Mouse (Mus musculus) macrophage (primary cell): ENCODE data around the gene Tnik. TPM values are rescaled to one million over a fixed set of nuclear protein-coding genes. Genes with fewer than 3 reads are reported as not detected.

Experiments
- H3K27ac ChIP-seq: fragments of 350-480 bp; formaldehyde crosslinking; 2 replicates; pipeline ENCODE4 v1.9.0; 2021
- H3K36me3 ChIP-seq: fragments of 350-480 bp; formaldehyde crosslinking; 2 replicates; pipeline ENCODE4 v1.9.0; 2021; ENCODE audit errors: inconsistent target
- H3K4me3 ChIP-seq: fragments of 350-480 bp; formaldehyde crosslinking; 2 replicates; pipeline ENCODE4 v1.9.0; 2021; ENCODE audit errors: inconsistent target
- H3K79me2 ChIP-seq: fragments of 350-480 bp; formaldehyde crosslinking; 2 replicates; pipeline ENCODE4 v1.9.0; 2021; ENCODE audit errors: inconsistent target
- WGBS: methylation state at CpG from one replicate; pipeline ENCODE4 v1.1.7; 2026; ENCODE audit warnings: inconsistent platforms; ENCODE audit not compliant: missing documents; 5-methylcytosine and 5-hydroxymethylcytosine counted together
- polyA plus RNA-seq: library from polyadenylated mRNA; stranded (reverse); fragments of 250-400 nt; gene quantifications from 3 replicates; pipeline ENCODE4 v1.2.4, GENCODE M21; 2018; ENCODE audit warnings: inconsistent platforms

The Tnik gene
- polyA plus RNA-seq, 1 experiment from 2014 or later: 0.20 TPM

DNA sequence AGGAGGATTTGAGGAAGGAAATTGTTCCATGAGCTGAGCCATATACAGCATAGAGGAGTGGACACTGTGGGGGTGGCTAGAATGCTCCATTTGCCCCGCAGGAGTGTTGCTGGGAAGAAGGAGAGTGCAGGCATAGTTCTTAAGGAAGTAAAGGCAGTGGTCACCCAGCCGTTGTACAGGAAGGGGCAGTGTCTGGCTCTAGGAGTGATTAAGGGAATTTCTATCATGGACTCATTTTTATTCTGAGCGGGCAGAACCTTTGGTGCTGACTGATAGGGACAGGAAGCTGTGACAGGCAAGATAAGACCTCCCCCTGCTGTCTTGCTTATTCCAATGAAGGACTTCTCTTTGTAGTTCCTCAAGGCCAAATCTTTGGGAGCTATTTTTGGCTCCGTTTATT is 38.4 kb downstream of the Tnik start:
- H3K36me3 ChIP-seq: no peaks in the 10 kb centered on the region
- 2% methylated on average over 4 of the region's 4 CpGs for WGBS
- no peak overlapping the region for H3K4me3 ChIP-seq
- no peak overlapping the region for H3K27ac ChIP-seq
- H3K79me2 ChIP-seq: no peaks in the 10 kb centered on the region

DNA sequence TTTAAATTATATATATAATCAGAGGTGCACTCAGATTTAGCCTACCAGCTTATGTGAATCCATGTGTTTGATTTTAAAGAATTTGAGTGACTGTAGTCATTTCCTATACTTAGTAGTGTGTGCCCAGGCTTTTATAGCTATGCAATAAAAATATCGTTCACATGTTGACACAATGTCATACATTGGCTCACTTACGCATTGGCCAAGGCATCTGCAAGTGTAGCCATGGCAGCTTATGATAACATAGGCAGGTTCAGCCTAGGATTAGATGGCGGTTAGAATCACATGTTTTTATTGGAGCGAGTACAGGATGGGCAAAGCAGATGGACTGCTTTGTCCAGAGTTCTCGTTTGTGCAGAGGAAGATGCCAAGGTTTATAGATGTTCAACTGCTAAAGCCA is 40.9 kb downstream of the Tnik start:
- H3K36me3 ChIP-seq: no peaks in the 10 kb centered on the region
- H3K4me3 ChIP-seq: no peak overlapping the region
- no peaks in the 10 kb centered on the region for H3K79me2 ChIP-seq
- WGBS: 94% methylated on average over 5 of the region's 5 CpGs
- H3K27ac ChIP-seq: no peak overlapping the region

DNA sequence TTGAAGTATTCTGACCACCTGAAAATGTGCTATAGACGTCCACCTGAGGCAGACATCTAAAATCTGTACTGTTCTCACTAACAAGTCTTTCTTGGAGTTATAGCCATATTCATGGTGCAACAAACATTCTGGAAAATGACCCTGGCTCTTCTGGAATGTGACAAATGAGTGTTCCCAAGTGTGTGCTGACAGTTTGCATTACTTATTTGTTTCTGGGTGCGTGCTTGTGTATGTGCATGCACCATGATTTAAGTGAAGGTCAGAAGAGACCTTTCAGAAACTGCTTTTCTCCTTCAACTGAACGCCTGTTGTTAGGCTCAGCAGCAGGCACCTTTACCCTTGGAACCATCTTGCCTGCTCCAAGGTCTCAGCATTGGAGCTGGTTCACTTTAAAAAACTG is 43.8 kb downstream of the Tnik start:
- no peak overlapping the region for H3K27ac ChIP-seq
- H3K79me2 ChIP-seq: no peaks in the 10 kb centered on the region
- WGBS: 91% methylated on average over 3 of the region's 3 CpGs
- no peak overlapping the region for H3K4me3 ChIP-seq
- no peaks in the 10 kb centered on the region for H3K36me3 ChIP-seq

DNA sequence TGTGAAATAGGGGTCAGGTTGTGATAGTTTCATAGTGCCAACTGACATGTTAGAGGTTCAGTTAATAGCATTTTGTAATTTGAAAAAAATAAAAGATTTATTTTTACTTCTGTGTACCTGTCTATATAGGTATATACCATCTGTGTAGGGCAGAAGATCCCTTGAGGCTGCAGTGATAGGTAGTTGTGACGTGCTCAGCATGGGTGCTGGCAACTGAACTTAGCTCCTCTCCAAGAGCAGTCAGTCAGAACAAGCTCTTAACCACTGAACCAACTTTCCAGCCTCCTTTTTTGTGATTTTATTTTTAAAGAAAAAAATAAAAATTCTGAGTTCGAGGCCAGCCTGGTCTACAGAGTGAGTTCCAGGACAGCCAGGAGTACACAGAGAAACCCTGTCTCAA is 51.4 kb downstream of the Tnik start:
- 89% methylated on average over 2 of the region's 2 CpGs for WGBS

DNA sequence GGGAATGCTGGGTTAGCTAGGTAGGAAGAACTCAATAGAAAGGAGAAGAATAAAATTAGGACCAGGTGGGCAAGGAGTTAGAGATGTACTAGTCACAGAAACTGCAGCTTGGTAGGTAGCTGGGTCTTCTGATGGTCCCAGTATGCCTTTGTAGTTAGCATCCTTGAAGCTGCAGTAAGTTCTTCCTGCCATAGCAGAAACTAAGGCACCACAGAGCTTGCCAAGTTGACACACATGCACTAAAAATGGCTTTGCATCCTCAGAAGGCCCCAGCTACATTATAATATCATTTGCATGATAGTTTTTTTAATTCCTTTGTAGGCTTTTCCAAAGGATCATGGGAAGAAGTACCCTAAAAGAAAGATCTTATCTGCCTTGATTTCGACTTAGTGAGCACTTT is 54.3 kb downstream of the Tnik start:
- no peak overlapping the region for H3K27ac ChIP-seq
- WGBS: 64% methylated on average over 1 of the region's 1 CpGs
- H3K4me3 ChIP-seq: no peak overlapping the region
- no peaks in the 10 kb centered on the region for H3K36me3 ChIP-seq
- H3K79me2 ChIP-seq: no peaks in the 10 kb centered on the region

More for the DNA sequence above, 51.4 kb downstream of the Tnik start:
- Histone ChIP-seq H3K79me2 (no peaks in the 10 kb centered on the region), H3K36me3 (no peaks in the 10 kb centered on the region), H3K27ac (no peak overlapping the region), H3K4me3 (no peak overlapping the region)

DNA sequence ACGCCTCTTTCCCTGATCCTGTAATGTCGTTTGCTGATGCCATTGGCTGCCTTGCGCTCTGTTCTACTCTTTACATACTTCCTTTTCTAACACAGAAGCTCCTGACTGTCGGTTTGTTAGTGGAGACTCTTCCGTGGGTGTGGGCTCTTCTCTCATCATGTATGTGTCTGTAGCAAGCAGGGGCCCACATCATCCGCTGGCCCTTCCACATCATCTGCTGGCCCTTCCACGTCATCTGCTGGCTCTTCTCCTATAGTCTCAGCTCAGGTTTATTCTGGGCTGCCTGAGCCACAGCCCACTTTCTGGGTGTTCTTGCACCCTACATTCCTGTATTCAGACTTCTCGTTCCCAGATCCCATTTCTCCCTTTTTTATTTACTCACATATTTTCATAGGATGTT is 58.6 kb downstream of the Tnik start:
- WGBS: 90% methylated on average over 8 of the region's 8 CpGs
- H3K36me3 ChIP-seq: no peaks in the 10 kb centered on the region
- H3K27ac ChIP-seq: no peak overlapping the region

DNA sequence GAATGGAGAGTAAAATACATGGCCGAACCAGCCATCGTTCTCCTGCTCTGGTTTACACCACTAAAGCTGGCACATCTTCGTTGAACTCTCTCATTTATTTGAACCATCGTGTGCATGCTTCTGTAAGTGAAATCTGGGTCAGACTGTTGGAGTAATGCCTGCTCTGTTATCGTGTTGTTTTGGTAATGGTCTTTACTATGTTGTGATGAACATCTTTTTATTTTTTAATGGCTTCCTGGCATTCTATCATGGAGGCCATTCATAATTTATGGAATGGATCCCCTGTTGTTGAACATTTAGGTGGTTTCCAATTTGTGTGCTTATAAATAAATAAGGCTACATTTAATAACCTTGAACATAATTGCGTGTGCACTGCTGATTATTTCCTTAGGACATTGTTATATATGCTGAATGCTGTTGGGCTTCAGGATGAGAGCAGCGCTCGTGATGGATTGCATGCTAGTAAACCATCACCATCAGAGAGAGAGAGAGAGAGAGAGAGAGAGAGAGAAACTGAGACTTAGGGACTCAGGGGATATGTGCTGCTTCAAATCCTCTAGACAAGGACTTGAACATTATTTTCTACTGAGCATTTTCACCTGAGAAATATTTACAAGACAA is 62.7 kb downstream of the Tnik start:
- WGBS: 93% methylated on average over 8 of the region's 8 CpGs

More for the DNA sequence above, 58.6 kb downstream of the Tnik start:
- Histone ChIP-seq H3K4me3 (no peak overlapping the region), H3K79me2 (no peaks in the 10 kb centered on the region)

DNA sequence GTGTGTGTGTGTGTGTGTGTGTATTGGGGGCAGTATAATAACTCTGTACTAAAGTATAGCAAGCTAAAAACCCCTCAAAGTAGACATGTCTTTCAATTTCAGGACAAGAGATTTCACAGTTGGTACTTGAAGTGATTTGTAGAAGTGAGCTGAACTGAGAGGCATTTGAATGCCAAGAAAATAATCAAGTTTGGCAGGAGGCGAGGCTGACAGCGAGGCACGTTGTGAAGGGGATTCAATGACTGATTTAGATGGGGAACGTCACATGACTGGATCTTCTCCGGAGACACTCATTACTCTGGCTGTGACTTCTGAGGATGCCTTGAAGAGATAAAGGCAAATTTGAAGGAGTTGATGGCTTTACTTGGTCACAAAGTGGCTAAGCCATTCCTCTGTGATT is 69.3 kb downstream of the Tnik start:
- Histone ChIP-seq H3K79me2 (no peaks in the 10 kb centered on the region), H3K4me3 (no peak overlapping the region), H3K36me3 (no peaks in the 10 kb centered on the region), H3K27ac (no peak overlapping the region)
- WGBS: 94% methylated on average over 5 of the region's 5 CpGs

More for the DNA sequence above, 62.7 kb downstream of the Tnik start:
- Histone ChIP-seq H3K4me3 (no peak overlapping the region), H3K27ac (no peak overlapping the region), H3K36me3 (no peaks in the 10 kb centered on the region), H3K79me2 (no peaks in the 10 kb centered on the region)

DNA sequence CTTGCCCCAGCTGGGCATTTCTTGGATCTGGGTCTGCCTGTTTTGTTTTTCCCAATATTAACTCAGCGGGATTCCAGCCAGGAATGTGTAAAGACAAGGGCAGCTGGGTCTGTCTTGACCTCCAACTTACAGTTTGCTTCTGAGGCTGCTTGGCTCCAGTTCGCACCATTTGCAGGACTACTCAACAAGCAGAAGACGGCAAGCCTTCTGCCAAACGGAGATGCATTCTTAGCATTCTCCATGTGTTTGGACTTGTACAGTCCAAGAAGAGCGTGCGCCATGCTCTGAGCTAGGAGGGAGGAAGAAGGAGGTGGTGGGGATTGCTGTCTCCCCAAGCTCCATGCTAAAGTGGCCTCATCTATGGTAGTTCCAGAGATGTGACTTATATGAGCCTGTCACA is 70.9 kb downstream of the Tnik start:
- WGBS: 96% methylated on average over 6 of the region's 6 CpGs
- Histone ChIP-seq H3K4me3 (no peak overlapping the region), H3K79me2 (no peaks in the 10 kb centered on the region), H3K27ac (no peak overlapping the region), H3K36me3 (no peaks in the 10 kb centered on the region)

DNA sequence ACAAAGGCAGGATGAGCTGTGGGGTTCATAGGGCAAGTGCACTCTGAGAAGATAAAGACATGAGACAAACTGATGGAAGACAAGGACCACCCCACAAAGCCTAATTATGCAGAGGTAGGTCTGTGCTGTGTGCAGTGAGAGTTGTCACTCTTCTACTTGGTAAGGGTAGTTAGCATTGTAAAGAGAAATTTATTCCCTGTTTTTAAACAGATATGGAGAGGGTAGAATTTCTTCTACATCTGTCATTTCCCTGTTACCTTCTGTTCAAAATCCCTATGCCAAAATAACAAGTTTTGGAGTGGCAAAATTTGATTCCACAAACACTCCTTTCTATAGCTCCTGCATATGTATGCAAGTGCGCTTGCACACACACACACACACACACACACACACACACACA is 71.5 kb downstream of the Tnik start:
- H3K79me2 ChIP-seq: no peaks in the 10 kb centered on the region
- WGBS: 100% methylated on average over 1 of the region's 1 CpGs
- no peak overlapping the region for H3K4me3 ChIP-seq
- no peaks in the 10 kb centered on the region for H3K36me3 ChIP-seq
- no peak overlapping the region for H3K27ac ChIP-seq

DNA sequence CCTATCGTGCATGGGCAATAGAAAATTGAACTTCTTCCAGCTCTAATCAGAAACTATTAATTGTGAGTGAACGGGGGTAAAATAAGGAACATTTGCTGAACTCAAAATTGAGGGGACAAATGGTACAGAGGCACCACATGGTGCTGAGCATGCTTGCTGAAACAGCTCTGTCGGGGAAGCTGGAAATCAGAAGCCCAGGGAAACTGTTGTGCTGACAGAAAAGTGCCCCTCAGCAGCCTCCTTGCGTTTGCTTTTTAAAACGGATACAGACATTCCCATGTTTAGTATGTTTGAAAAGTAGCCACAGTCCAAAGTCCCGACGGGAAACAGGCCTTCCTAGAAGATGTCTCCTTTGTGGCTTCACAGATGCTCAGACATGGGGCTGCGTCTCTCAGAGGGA is 77.1 kb downstream of the Tnik start:
- no peaks in the 10 kb centered on the region for H3K79me2 ChIP-seq
- no peaks in the 10 kb centered on the region for H3K36me3 ChIP-seq
- H3K4me3 ChIP-seq: no peak overlapping the region
- 91% methylated on average over 8 of the region's 8 CpGs for WGBS
- H3K27ac ChIP-seq: no peak overlapping the region

DNA sequence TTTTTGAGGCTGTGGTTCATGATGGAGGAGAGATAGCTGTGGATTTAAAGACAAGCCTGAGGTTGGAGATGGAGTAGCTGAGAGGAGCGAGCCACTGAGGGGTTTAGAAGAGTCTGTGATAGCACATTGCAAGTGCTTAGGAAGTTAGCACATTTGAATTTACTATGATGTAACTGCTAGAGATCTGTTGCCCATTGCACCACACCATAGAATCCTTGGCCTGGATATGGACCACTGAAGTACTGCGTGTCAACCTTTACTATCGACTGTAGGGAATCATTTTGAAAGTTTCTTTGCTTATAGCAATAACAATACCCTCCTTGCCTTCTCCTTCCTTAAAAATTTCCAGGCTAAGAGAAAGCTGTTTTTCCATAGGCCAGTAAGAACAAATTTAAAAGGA is 80.2 kb downstream of the Tnik start:
- WGBS: 93% methylated on average over 3 of the region's 3 CpGs
- no peaks in the 10 kb centered on the region for H3K79me2 ChIP-seq
- H3K4me3 ChIP-seq: no peak overlapping the region
- no peak overlapping the region for H3K27ac ChIP-seq
- no peaks in the 10 kb centered on the region for H3K36me3 ChIP-seq

DNA sequence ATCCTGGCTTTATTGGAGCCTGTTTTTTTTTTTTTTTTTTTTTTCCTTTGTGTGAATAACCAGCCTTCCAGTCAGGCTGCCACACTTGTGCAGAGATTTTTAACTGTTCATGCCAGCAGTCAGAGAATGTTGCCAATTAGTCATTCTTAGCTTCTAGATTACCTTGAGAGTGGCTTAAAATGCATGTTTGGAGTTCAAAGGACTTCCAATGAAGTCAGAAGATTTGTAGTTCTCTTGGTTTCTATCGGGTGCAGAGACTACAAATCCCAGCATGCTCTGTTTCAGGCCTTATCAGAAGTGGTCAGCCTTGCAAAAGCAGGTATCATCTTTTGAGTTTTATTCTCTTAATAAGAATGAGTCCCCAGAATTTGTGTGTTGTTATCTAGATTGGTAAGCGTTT is 80.6 kb downstream of the Tnik start:
- Histone ChIP-seq H3K36me3 (no peaks in the 10 kb centered on the region), H3K4me3 (no peak overlapping the region), H3K27ac (no peak overlapping the region), H3K79me2 (no peaks in the 10 kb centered on the region)
- 86% methylated on average over 2 of the region's 2 CpGs for WGBS

DNA sequence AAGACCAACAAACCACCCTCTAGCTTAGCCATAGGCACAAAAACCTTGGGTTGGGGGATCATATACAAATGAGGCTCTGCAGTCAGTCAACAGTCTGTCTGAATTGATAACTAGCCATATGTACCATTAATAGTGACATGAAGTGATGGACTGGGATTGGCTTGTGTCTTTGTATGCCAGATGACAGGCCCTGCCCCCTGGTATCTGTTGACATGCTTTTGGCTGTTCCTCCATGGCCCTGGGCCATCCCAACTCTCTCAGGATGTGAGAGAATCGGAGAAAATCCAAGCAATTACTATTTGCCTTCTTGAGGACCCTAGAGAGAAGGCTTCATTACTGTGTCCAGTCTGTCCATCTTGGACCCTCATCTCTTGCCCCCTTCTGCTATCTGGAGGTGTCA is 82.4 kb downstream of the Tnik start:
- Histone ChIP-seq H3K4me3 (no peak overlapping the region), H3K36me3 (no peaks in the 10 kb centered on the region), H3K27ac (no peak overlapping the region), H3K79me2 (no peaks in the 10 kb centered on the region)
- WGBS: 92% methylated on average over 1 of the region's 1 CpGs

DNA sequence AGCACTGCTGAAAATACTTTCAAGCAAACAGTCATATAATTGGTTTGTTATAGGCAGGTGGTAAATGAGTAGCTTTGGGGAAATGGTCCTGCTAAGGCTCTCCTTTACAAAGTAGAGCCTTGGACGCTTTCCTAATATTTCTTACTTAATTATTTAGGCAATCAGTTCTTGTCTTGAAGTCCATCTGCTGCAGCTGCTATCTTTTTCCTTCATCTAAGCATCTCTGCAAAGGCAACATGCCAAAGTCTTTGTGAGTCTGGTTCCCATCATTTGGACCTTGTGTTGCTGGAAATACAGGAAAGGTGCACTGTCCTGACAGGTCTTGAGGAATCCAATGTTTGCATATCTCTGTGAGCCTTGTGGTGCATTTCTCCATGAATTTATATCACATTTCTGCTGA is 82.9 kb downstream of the Tnik start:
- Histone ChIP-seq H3K36me3 (no peaks in the 10 kb centered on the region), H3K27ac (no peak overlapping the region), H3K4me3 (no peak overlapping the region), H3K79me2 (no peaks in the 10 kb centered on the region)
- 90% methylated on average over 1 of the region's 1 CpGs for WGBS

DNA sequence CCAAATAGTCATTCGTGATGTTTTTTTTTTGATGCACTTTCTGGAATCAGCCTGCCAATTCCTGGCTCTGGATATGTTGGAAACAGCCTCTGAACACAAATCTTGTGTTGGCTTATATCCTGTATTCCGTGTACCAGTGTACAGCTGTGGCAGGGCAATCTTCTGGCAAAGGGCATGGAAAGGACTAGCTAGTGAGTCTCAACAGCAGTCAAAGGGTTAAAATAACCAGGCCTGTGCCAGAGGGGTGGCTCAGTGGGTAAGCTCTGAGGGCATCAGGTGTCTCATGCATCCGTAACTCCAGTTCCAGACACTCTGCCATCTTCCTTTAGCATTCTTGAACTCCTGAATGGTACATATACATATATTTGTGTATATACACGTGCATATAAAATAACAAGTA is 83.5 kb downstream of the Tnik start:
- Histone ChIP-seq H3K79me2 (no peaks in the 10 kb centered on the region), H3K27ac (no peak overlapping the region), H3K4me3 (no peak overlapping the region), H3K36me3 (no peaks in the 10 kb centered on the region)
- 94% methylated on average over 4 of the region's 4 CpGs for WGBS
